Mouse (Mus musculus) limb, embryonic 13.5 days (tissue): ENCODE results near the gene Ube2j2. TPM values are rescaled to one million over a fixed set of nuclear protein-coding genes. Genes with fewer than 3 reads are reported as not detected.

Experiments used
- ATAC-seq: fragments of 200-750 bp; cut with Nextera tagmentation; 2 replicates; pipeline ENCODE4 v1.8.0; 2017; ENCODE audit warnings: low read depth, moderate number of reproducible peaks, moderate TSS enrichment; ENCODE audit not compliant: low FRiP score
- H3K27ac ChIP-seq: fragments of 300-500 bp; sonication (generic); 2 replicates; pipeline ENCODE4 v1.5.1; 2015; ENCODE audit warnings: inconsistent platforms, mild to moderate bottlenecking, moderate library complexity
- H3K27me3 ChIP-seq: fragments of 300-500 bp; sonication (generic); 2 replicates; pipeline ENCODE4 v1.6.1; 2015; ENCODE audit warnings: mild to moderate bottlenecking, inconsistent platforms
- H3K36me3 ChIP-seq: fragments of 300-500 bp; sonication (generic); 2 replicates; pipeline ENCODE4 v1.6.1; 2015; ENCODE audit warnings: inconsistent platforms, mild to moderate bottlenecking, moderate library complexity
- H3K4me1 ChIP-seq: fragments of 300-500 bp; sonication (generic); 2 replicates; pipeline ENCODE4 v1.6.1; 2015; ENCODE audit warnings: inconsistent platforms
- H3K4me2 ChIP-seq: fragments of 300-500 bp; sonication (generic); replicated peaks from 2 replicates; pipeline ENCODE4 v1.6.1; 2015; ENCODE audit warnings: inconsistent platforms, mild to moderate bottlenecking, moderate library complexity
- H3K4me3 ChIP-seq: fragments of 300-500 bp; sonication (generic); 2 replicates; pipeline ENCODE4 v1.5.1; 2015; ENCODE audit warnings: moderate library complexity, mild to moderate bottlenecking, inconsistent platforms
- H3K9ac ChIP-seq: fragments of 300-500 bp; sonication (generic); 2 replicates; pipeline ENCODE4 v1.6.1; 2015; ENCODE audit warnings: mild to moderate bottlenecking, inconsistent platforms
- H3K9me3 ChIP-seq: fragments of 300-500 bp; sonication (generic); 2 replicates; pipeline ENCODE4 v1.6.1; 2016; ENCODE audit warnings: inconsistent platforms
- WGBS: fragments of 180-500 bp; shearing (Covaris S2); methylation state at CpG from one replicate; pipeline ENCODE4 v1.1.7; 2015; 5-methylcytosine and 5-hydroxymethylcytosine counted together
- polyA plus RNA-seq: library from polyadenylated mRNA; unstranded; fragments of >200 nt; fragmentation: Nextera tagmentation; extraction: Ambion mirVana; gene quantifications from 2 replicates; pipeline ENCODE4 v1.2.1, GENCODE M21; 2015

Gene Ube2j2
- polyA plus RNA-seq, 1 experiment from 2014 or later: 113 TPM

GRCm38 (mm10) chr4:155907003-155907402, 36.6 kb upstream of the Ube2j2 start:
- no peaks in the 10 kb centered on the region for H3K4me1 ChIP-seq
- H3K4me3 ChIP-seq: no peak overlapping the region
- peaks cover 49% of the 10 kb centered on the region for H3K36me3 ChIP-seq
- 80% methylated on average over 11 of the region's 11 CpGs for WGBS
- H3K27ac ChIP-seq: no peak overlapping the region
- no peak overlapping the region for H3K4me2 ChIP-seq
- no peaks in the 10 kb centered on the region for H3K9me3 ChIP-seq
- no peak for ATAC-seq
- no peaks in the 10 kb centered on the region for H3K27me3 ChIP-seq
- no peak overlapping the region for H3K9ac ChIP-seq

- H3K9ac ChIP-seq: no peak overlapping the region
- no peak overlapping the region for H3K27ac ChIP-seq
- H3K4me2 ChIP-seq: no peak overlapping the region
- 82% methylated on average over 7 of the region's 7 CpGs for WGBS
- H3K4me1 ChIP-seq: no peaks in the 10 kb centered on the region
- H3K4me3 ChIP-seq: no peak overlapping the region
- peaks cover 36% of the 10 kb centered on the region for H3K36me3 ChIP-seq
- no peaks in the 10 kb centered on the region for H3K9me3 ChIP-seq
- H3K27me3 ChIP-seq: no peaks in the 10 kb centered on the region
- no peak for ATAC-seq
Measured at GRCm38 (mm10) chr4:155908281-155908680, 35.4 kb upstream of the Ube2j2 start.

- Histone ChIP-seq H3K9ac (no peak overlapping the region), H3K4me1 (no peaks in the 10 kb centered on the region), H3K36me3 (peaks cover 32% of the 10 kb centered on the region), H3K4me2 (no peak overlapping the region), H3K9me3 (no peaks in the 10 kb centered on the region), H3K27ac (no peak overlapping the region), H3K27me3 (no peaks in the 10 kb centered on the region), H3K4me3 (no peak overlapping the region)
- ATAC-seq: no peak
- WGBS: 84% methylated on average over 4 of the region's 4 CpGs
Measured at GRCm38 (mm10) chr4:155908751-155909150, 34.9 kb upstream of the Ube2j2 start.

- WGBS: 62% methylated on average over 1 of the region's 1 CpGs
- no peak overlapping the region for H3K4me3 ChIP-seq
- H3K9me3 ChIP-seq: no peaks in the 10 kb centered on the region
- no peaks in the 10 kb centered on the region; the same call in 1 of the 2 replicates for H3K27me3 ChIP-seq
- no peak overlapping the region for H3K9ac ChIP-seq
- H3K36me3 ChIP-seq: no peaks in the 10 kb centered on the region
- H3K27ac ChIP-seq: no peak overlapping the region
- no peaks in the 10 kb centered on the region for H3K4me1 ChIP-seq
- no peak overlapping the region for H3K4me2 ChIP-seq
- ATAC-seq: no peak
Measured at GRCm38 (mm10) chr4:155932031-155932430, 11.6 kb upstream of the Ube2j2 start.

- H3K4me3 ChIP-seq: peak overlapping the region; percentile 96
- H3K9ac ChIP-seq: peak overlapping the region; percentile 96
- no peaks in the 10 kb centered on the region for H3K9me3 ChIP-seq
- peak overlapping the region; percentile 86 for H3K27ac ChIP-seq
- H3K36me3 ChIP-seq: peaks cover 17% of the 10 kb centered on the region
- under 1% methylated on average over 17 of the region's 17 CpGs for WGBS
- H3K4me1 ChIP-seq: peaks cover 19% of the 10 kb centered on the region
- peak; percentile 62 for ATAC-seq
- peak overlapping the region; percentile 97 for H3K4me2 ChIP-seq
- H3K27me3 ChIP-seq: no peaks in the 10 kb centered on the region
Measured at GRCm38 (mm10) chr4:155943049-155943452, 580 bp upstream of the Ube2j2 start.

GRCm38 (mm10) chr4:155944271-155944670, 640 bp downstream of the Ube2j2 start:
- peak overlapping the region; percentile 86; the same call in 1 of the 2 replicates for H3K27ac ChIP-seq
- H3K9ac ChIP-seq: peak overlapping the region; percentile 96
- H3K36me3 ChIP-seq: peaks cover 29% of the 10 kb centered on the region
- H3K4me2 ChIP-seq: peak overlapping the region; percentile 97
- under 1% methylated on average over 17 of the region's 17 CpGs for WGBS
- H3K9me3 ChIP-seq: no peaks in the 10 kb centered on the region
- peaks cover 19% of the 10 kb centered on the region for H3K4me1 ChIP-seq
- peak overlapping the region; percentile 96 for H3K4me3 ChIP-seq
- ATAC-seq: no peak
- H3K27me3 ChIP-seq: no peaks in the 10 kb centered on the region

GRCm38 (mm10) chr4:155947094-155947493, 3.5 kb downstream of the Ube2j2 start:
- peaks cover 19% of the 10 kb centered on the region for H3K4me1 ChIP-seq
- no peak overlapping the region for H3K27ac ChIP-seq
- no peaks in the 10 kb centered on the region for H3K9me3 ChIP-seq
- no peak for ATAC-seq
- H3K4me3 ChIP-seq: no peak overlapping the region
- no peaks in the 10 kb centered on the region for H3K27me3 ChIP-seq
- no peak overlapping the region for H3K9ac ChIP-seq
- peaks cover 57% of the 10 kb centered on the region for H3K36me3 ChIP-seq
- H3K4me2 ChIP-seq: no peak overlapping the region

GRCm38 (mm10) chr4:155955491-155955890, 11.9 kb downstream of the Ube2j2 start:
- WGBS: 94% methylated on average over 6 of the region's 6 CpGs
- no peak for ATAC-seq

GRCm38 (mm10) chr4:155959275-155959674, 15.6 kb downstream of the Ube2j2 start:
- no peaks in the 10 kb centered on the region for H3K27me3 ChIP-seq
- no peak overlapping the region for H3K27ac ChIP-seq
- peaks cover 52% of the 10 kb centered on the region for H3K36me3 ChIP-seq
- no peak overlapping the region for H3K4me3 ChIP-seq
- WGBS: 5% methylated on average over 5 of the region's 5 CpGs
- H3K4me2 ChIP-seq: no peak overlapping the region
- no peak overlapping the region for H3K9ac ChIP-seq
- no peaks in the 10 kb centered on the region for H3K9me3 ChIP-seq
- peaks cover 22% of the 10 kb centered on the region for H3K4me1 ChIP-seq
- peak; percentile 55; the same call in 1 of the 2 replicates for ATAC-seq

More at GRCm38 (mm10) chr4:155955491-155955890, 11.9 kb downstream of the Ube2j2 start:
- Histone ChIP-seq H3K27me3 (no peaks in the 10 kb centered on the region), H3K4me1 (no peaks in the 10 kb centered on the region), H3K9ac (no peak overlapping the region), H3K4me3 (no peak overlapping the region), H3K36me3 (peaks cover 79% of the 10 kb centered on the region), H3K4me2 (no peak overlapping the region), H3K9me3 (no peaks in the 10 kb centered on the region), H3K27ac (no peak overlapping the region)

GRCm38 (mm10) chr4:155962167-155962971, 18.7 kb downstream of the Ube2j2 start, which contains the start of gene C1qtnf12:
C1qtnf12 (plus strand) TSS chr4:155962318.
- ATAC-seq: peak; percentile 73
- Histone ChIP-seq H3K4me2 (peak within 1 kb of the TSS; percentile 93), H3K36me3 (peaks cover 54% of the 10 kb centered on the region), H3K9ac (peak within 1 kb of the TSS; percentile 81), H3K9me3 (no peaks in the 10 kb centered on the region), H3K4me3 (peak within 1 kb of the TSS; percentile 63), H3K4me1 (peaks cover 22% of the 10 kb centered on the region), H3K27me3 (no peaks in the 10 kb centered on the region), H3K27ac (peak within 1 kb of the TSS; percentile 63; the same call in 1 of the 2 replicates)
- WGBS: under 1% methylated on average over 27 of the region's 42 CpGs

- Histone ChIP-seq H3K9me3 (no peaks in the 10 kb centered on the region), H3K9ac (peak overlapping the region; percentile 81), H3K27me3 (no peaks in the 10 kb centered on the region), H3K4me1 (peaks cover 22% of the 10 kb centered on the region), H3K4me3 (peak overlapping the region; percentile 63), H3K36me3 (peaks cover 48% of the 10 kb centered on the region), H3K4me2 (peak overlapping the region; percentile 93), H3K27ac (no peak overlapping the region)
- no peak for ATAC-seq
- 45% methylated on average over 7 of the region's 7 CpGs for WGBS
Measured at GRCm38 (mm10) chr4:155963106-155963505, 19.5 kb downstream of the Ube2j2 start.

- WGBS: 88% methylated on average over 11 of the region's 11 CpGs
- H3K27ac ChIP-seq: no peak overlapping the region
- H3K4me3 ChIP-seq: no peak overlapping the region
- no peak overlapping the region for H3K4me2 ChIP-seq
- H3K36me3 ChIP-seq: peaks cover 40% of the 10 kb centered on the region
- H3K9ac ChIP-seq: no peak overlapping the region
- peaks cover 22% of the 10 kb centered on the region for H3K4me1 ChIP-seq
- ATAC-seq: no peak
- no peaks in the 10 kb centered on the region for H3K9me3 ChIP-seq
- no peaks in the 10 kb centered on the region for H3K27me3 ChIP-seq
Measured at GRCm38 (mm10) chr4:155964396-155964795, 20.8 kb downstream of the Ube2j2 start.
